Mouse (Mus musculus): ENCODE results near the gene Rnf10. TPM values are rescaled to one million over a fixed set of nuclear protein-coding genes. Genes with fewer than 3 reads are reported as not detected.

Rnf10 gene
- total RNA-seq, 2 experiments from 2014 or later, result 252 to 257 TPM

GRCm38 (mm10) chr5:115237803-115238728, 34.6 kb downstream of the Rnf10 start:
- DNase-seq (ENCODE audit: extremely low spot score in 1 of 2, low spot score in 1 of 2), result peak; percentile 80 to 81

GRCm38 (mm10) chr5:115235786-115236263, 36.9 kb downstream of the Rnf10 start, which contains the start of gene Pop5:
Gene Pop5 (plus strand): TSS chr5:115235836.
- DNase-seq (ENCODE audit: extremely low spot score in 1 of 2, low spot score in 1 of 2), result peak; percentile 91 to 99

- peak; percentile 55 to 61 for DNase-seq (ENCODE audit: extremely low spot score in 1 of 2, low spot score in 1 of 2)
Measured at GRCm38 (mm10) chr5:115235323-115235771, 37.4 kb downstream of the Rnf10 start.

GRCm38 (mm10) chr5:115234519-115234918, 38.2 kb downstream of the Rnf10 start:
- DNase-seq (ENCODE audit: extremely low spot score in 1 of 2, low spot score in 1 of 2), result no peak

GRCm38 (mm10) chr5:115233031-115233780, 39.5 kb downstream of the Rnf10 start:
- DNase-seq (ENCODE audit: extremely low spot score in 1 of 2, low spot score in 1 of 2), result no peak

GRCm38 (mm10) chr5:115232516-115232915, 40.2 kb downstream of the Rnf10 start:
- DNase-seq (ENCODE audit: extremely low spot score in 1 of 2, low spot score in 1 of 2), result no peak

GRCm38 (mm10) chr5:115231552-115232120, 41.1 kb downstream of the Rnf10 start:
- DNase-seq (ENCODE audit: extremely low spot score in 1 of 2, low spot score in 1 of 2), result no peak

- no peak for DNase-seq (ENCODE audit: extremely low spot score in 1 of 2, low spot score in 1 of 2)
Measured at GRCm38 (mm10) chr5:115230830-115231551, 41.7 kb downstream of the Rnf10 start.

GRCm38 (mm10) chr5:115222485-115222884, 50.2 kb downstream of the Rnf10 start:
- no peak for DNase-seq (ENCODE audit: extremely low spot score in 1 of 2, low spot score in 1 of 2)

- no peak for DNase-seq (ENCODE audit: extremely low spot score in 1 of 2, low spot score in 1 of 2)
Measured at GRCm38 (mm10) chr5:115220931-115221640, 51.6 kb downstream of the Rnf10 start.

- DNase-seq (ENCODE audit: extremely low spot score in 1 of 2, low spot score in 1 of 2), result no peak
Measured at GRCm38 (mm10) chr5:115217998-115218397, 54.7 kb downstream of the Rnf10 start.

GRCm38 (mm10) chr5:115215273-115216185, 57.2 kb downstream of the Rnf10 start:
- DNase-seq (ENCODE audit: extremely low spot score in 1 of 2, low spot score in 1 of 2), result no peak

- no peak for DNase-seq (ENCODE audit: extremely low spot score in 1 of 2, low spot score in 1 of 2)
Measured at GRCm38 (mm10) chr5:115214864-115215263, 57.8 kb downstream of the Rnf10 start.

GRCm38 (mm10) chr5:115212861-115213260, 59.8 kb downstream of the Rnf10 start:
- DNase-seq (ENCODE audit: extremely low spot score in 1 of 2, low spot score in 1 of 2), result no peak

GRCm38 (mm10) chr5:115212451-115212850, 60.2 kb downstream of the Rnf10 start:
- no peak for DNase-seq (ENCODE audit: extremely low spot score in 1 of 2, low spot score in 1 of 2)

GRCm38 (mm10) chr5:115210380-115210779, 62.3 kb downstream of the Rnf10 start:
- DNase-seq (ENCODE audit: extremely low spot score in 1 of 2, low spot score in 1 of 2), result peak in 1 of 2 experiments; percentile 55

- no peak for DNase-seq (ENCODE audit: extremely low spot score in 1 of 2, low spot score in 1 of 2)
Measured at GRCm38 (mm10) chr5:115208601-115209000, 64.1 kb downstream of the Rnf10 start.

- DNase-seq (ENCODE audit: extremely low spot score in 1 of 2, low spot score in 1 of 2), result no peak
Measured at GRCm38 (mm10) chr5:115207892-115208291, 64.8 kb downstream of the Rnf10 start.

Data from layer of hippocampus, postnatal 25 days (tissue).